Mouse (Mus musculus): ENCODE data around the gene Ddx46.

GRCm38 (mm10) chr13:55600657-55601056 is 34.2 kb upstream of the Ddx46 start:
- no peak for TF ChIP-seq POLR2A (IDR thresholded peaks at IDR 0.05; ENCODE audit: low read depth, low read length)
- TF ChIP-seq CTCF (IDR thresholded peaks at IDR 0.05; ENCODE audit: borderline replicate concordance, insufficient read depth, low read length), result no peak

Data from embryonic fibroblast, embryonic 13.5 days (primary cell).